Mouse (Mus musculus): ENCODE data around the gene Olfr1175-ps. TPM values are rescaled to one million over a fixed set of nuclear protein-coding genes. Genes with fewer than 3 reads are reported as not detected.

Olfr1175-ps gene
- not detected for total RNA-seq (2021)

DNA sequence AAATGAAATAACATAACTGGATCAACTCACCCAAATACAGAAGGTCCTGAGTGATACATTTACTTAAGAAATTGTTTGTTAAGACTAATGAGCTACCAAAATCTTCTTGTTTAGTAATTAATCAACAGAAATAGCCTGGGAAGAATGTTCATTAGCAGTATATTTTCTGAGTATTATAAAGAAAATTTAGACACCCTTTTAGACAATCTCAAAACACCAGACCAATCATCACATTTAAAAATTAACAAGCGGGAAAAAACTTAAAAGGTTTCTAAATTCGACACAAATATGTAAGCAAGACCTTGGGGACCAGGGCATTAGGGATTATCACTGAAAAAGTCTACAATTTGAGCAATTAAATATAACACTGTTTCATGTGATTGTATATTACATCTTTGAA, at the start of gene Olfr1175-ps:
Olfr1175-ps (minus strand) TSS at position 101 of the 400 bp plus-strand sequence.
- intact Hi-C loops (cut with DNase I) = no loop called here
- DNase-seq = no peak

DNA sequence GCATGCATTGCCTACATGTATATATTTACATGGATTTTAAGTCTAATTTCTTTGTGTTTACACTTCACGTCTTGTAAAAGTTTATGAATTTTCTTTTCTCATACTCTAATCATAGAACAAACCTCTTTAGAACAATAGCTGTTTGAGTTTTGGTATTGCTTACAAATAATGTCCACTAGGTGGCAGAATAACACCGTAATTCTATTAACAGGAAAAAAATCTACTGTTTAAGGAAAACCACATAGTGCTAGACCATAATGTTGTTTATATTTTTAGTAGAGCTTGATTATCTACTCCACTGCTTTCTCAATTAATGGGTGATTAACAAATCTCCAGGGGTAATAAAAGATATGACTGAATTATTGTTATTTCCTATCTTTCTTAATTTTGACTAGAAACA, 29.3 kb upstream of the Olfr1175-ps start:
- intact Hi-C loops (cut with DNase I) = no loop called here
- no peak for DNase-seq

DNA sequence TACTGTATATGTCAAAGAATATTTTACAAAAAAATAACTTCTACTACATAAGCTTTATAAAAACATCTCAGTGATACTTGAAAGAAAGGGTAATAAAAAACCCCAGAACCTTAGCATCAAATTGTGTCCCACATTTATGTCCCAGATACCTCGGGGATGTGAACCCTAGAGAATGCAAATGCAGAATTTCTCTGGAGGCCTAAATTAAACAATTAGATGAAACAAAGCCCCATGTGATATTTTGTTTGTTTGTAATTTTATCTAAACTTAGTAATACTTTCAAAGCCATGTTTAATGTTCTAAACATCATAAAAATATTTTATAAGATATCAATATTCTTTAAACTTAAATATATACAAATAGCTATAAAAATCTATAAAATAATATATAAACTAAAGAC, 19.4 kb upstream of the Olfr1175-ps start, which contains the start of gene Olfr1177-ps:
Olfr1177-ps (minus strand) TSS at position 101 of the 400 bp plus-strand sequence.
- no peak for DNase-seq
- intact Hi-C loops (cut with DNase I) = no loop called here

DNA sequence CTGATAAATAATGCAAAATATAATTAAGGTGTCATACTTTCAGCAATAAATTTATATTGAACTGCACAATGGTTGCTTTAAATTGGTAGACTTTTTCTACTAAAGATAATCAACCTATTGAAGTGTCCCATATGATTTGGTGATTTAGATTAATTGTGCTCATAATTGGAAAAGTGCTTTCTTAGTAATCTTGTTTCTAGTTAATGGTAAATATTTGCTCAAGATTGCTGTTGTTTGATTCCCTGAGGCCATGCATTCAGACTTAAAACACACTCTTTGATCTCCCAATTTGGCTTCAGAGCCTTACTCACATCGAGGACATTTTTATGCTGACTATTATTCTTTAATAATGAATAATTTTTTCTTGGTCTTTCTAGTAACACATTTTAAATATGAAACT, 9.4 kb upstream of the Olfr1175-ps start, which contains the start of gene Olfr1176:
Olfr1176 (plus strand) TSS at position 301 of the 400 bp plus-strand sequence.
- DNase-seq = no peak
- intact Hi-C loops (cut with DNase I) = no loop called here

DNA sequence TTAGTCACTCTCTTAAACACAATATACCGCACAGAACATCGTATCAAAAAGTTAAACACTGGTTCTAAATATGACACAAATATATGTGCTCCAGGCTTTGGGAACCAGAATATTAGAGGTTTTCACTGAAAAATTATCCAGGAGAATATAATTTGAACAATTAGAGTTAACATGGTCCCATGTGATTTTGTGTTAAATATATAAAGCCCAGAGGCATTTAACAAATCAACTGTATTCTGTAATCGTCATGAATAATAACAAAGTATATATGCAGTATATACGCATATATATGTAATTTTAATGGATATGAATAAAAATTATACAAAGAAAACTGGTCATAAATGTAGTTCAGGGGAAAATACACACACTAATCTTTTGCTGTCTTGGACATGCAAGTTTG, 12.0 kb downstream of the Olfr1175-ps start, which contains the start of gene Olfr1174-ps:
Olfr1174-ps (minus strand) TSS at position 101 of the 400 bp plus-strand sequence.
- DNase-seq = no peak
- intact Hi-C loops (cut with DNase I) = no loop called here

DNA sequence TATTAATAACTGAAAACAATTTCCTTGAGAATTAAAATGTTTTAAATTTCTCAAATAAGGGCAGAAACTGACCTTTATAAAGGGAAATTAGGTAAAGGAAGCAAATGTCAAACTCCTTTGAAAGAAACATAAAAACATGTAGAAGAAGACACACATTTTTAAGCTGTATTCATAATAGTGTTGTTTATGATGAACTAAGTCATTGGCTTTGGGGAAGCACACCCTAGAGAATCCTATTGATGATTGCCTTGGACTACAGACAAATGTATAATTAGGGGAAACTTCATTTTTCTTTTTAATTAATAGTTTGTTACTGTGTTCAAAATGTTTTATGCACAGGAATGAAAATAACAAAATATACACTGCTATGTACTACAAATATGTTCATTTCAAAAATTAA, 47.2 kb downstream of the Olfr1175-ps start, which contains the start of gene Olfr1173:
Olfr1173 (minus strand) TSS at position 101 of the 400 bp plus-strand sequence.
- intact Hi-C loops (cut with DNase I) = no loop called here
- no peak for DNase-seq

Other genes starting within 250 kb of the Olfr1175-ps start
- not detected for gene Olfr1164, start 233.2 kb downstream of the Olfr1175-ps start, total RNA-seq (2021)
- not detected for gene Olfr1166, start 198.9 kb downstream of the Olfr1175-ps start, total RNA-seq (2021)
- not detected for gene Olfr1167, start 172.0 kb downstream of the Olfr1175-ps start, total RNA-seq (2021)
- gene Olfr1168, start 145.3 kb downstream of the Olfr1175-ps start, total RNA-seq (2021) = not detected
- gene Olfr1170, start 98.9 kb downstream of the Olfr1175-ps start, total RNA-seq (2021) = not detected
- gene Olfr1173, start 47.3 kb downstream of the Olfr1175-ps start, total RNA-seq (2021) = under 1 TPM in 1 of 2 experiments, not detected in 1; 0.05 TPM
- gene Olfr1174-ps, start 12.1 kb downstream of the Olfr1175-ps start, total RNA-seq (2021) = not detected
- gene Olfr1176, start 9.5 kb upstream of the Olfr1175-ps start, total RNA-seq (2021) = not detected
- gene Olfr1177-ps, start 19.3 kb upstream of the Olfr1175-ps start, total RNA-seq (2021) = not detected
- not detected for gene Olfr1178, start 59.8 kb upstream of the Olfr1175-ps start, total RNA-seq (2021)
- gene Olfr1179, start 79.2 kb upstream of the Olfr1175-ps start, total RNA-seq (2021) = not detected
- gene Olfr1180, start 91.9 kb upstream of the Olfr1175-ps start, total RNA-seq (2021) = not detected
- gene Olfr1181, start 99.0 kb upstream of the Olfr1175-ps start, total RNA-seq (2021) = not detected
- gene Gm13757, start 121.9 kb upstream of the Olfr1175-ps start, total RNA-seq (2021) = not detected
- not detected for gene Olfr1183, start 127.7 kb upstream of the Olfr1175-ps start, total RNA-seq (2021)
- not detected for gene Olfr1184, start 156.4 kb upstream of the Olfr1175-ps start, total RNA-seq (2021)
- gene Olfr1185-ps1, start 166.1 kb upstream of the Olfr1175-ps start, total RNA-seq (2021) = not detected
- not detected for gene Olfr1186, start 191.3 kb upstream of the Olfr1175-ps start, total RNA-seq (2021)
- not detected for gene Olfr1188, start 229.7 kb upstream of the Olfr1175-ps start, total RNA-seq (2021)